Mouse (Mus musculus) kidney, postnatal 14 days (tissue): Measurements from ENCODE around the gene Grn.

ENCODE experiments used
- DNase-seq: peaks from one replicate; pipeline ENCODE4 v3.0.0; 2022; ENCODE audit warnings: mixed read lengths

Gene Grn

DNA sequence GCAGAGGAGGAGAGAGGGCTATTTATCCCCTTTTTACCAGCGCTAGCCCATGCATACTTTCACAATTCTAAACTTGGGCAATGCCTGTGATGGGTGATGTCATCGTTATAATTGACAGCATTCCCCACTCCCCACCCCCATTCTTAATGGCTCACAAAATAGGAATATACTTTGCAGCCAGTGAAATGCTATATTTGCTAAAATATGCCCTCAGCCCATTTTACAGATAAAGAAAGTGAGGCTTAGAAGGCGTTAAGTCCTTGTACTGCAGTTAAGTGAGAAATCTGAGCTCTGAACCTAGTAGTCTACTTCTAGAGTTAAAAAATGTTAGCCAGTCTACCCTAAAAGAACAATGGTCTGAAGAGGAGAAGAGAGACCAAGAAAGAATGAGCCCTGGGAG is 14.2 kb downstream of the Grn start:
- no peak for DNase-seq

DNA sequence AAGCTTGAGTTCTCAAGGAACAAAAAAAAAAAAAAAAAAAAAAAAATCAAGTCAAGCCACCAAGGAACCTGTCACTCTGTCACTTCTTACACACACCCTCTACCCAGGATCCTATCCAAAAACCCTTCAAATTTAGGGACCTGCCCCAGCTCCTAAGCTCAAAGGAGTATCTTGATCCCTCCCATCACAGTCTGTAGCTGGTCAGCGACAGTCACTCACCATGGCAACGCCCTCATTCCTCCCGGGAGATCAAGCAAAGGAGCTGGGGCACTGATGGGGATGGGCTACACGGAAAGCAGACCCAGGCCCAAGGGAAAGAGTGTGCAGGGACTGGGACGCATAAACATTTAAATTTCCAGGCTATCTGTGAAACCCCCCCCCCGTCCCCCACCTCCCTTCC is 14.7 kb downstream of the Grn start:
- DNase-seq: no peak

DNA sequence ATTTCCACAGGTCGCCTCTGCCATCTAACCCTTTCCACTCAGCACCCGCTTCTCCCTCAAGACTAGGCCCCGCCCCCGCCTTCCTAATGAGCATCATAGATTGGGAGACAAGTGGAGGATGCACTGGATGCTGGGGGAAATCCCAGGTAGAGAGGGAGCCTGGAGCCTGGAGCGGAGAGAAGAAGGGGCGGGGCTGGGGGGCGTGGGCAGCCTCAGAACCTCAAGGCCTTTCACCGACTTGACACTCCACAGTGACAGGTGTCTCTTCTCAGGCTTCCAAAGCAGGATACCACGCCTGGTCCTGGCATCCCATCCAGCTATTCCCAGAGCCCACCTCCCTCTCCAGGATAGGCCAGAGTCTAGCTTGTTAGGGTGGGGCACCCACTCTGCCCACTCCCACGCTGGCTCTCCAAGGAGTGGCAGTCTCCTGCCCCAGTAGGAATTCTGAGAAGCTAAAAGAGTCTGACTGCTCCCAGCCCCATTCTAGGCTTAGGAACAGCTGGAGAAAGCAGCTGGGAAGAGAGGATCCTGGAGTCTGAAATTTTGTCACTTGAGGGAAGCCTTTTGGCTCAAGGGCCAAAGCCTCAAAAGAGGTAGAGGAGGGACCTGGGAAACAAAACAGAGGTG is 15.3 kb downstream of the Grn start:
- peak; percentile 44 for DNase-seq

DNA sequence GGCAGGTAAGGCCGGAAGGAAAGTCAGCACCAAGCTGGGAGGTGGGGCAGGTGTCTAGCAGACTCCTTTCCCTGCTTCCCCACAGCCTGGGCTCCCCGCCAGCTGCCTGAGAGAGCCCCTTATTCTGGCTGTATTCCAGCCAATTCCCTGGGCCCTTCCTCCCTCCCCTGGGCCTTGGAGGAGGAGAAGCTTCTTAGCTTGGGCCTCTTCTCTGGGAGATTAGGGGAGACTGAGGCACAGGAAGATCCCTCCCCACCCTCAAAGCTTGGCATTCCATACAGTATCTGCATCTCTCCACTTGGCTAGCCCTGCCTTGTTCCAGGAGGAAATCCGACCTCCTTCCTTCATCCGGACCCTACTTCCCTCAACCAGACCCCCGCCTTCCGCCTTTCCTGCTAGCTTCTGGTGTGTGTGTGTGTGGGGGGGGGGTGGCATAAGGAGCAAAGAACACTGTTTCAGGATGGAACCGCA is 15.8 kb downstream of the Grn start:
- peak; percentile 77 for DNase-seq

DNA sequence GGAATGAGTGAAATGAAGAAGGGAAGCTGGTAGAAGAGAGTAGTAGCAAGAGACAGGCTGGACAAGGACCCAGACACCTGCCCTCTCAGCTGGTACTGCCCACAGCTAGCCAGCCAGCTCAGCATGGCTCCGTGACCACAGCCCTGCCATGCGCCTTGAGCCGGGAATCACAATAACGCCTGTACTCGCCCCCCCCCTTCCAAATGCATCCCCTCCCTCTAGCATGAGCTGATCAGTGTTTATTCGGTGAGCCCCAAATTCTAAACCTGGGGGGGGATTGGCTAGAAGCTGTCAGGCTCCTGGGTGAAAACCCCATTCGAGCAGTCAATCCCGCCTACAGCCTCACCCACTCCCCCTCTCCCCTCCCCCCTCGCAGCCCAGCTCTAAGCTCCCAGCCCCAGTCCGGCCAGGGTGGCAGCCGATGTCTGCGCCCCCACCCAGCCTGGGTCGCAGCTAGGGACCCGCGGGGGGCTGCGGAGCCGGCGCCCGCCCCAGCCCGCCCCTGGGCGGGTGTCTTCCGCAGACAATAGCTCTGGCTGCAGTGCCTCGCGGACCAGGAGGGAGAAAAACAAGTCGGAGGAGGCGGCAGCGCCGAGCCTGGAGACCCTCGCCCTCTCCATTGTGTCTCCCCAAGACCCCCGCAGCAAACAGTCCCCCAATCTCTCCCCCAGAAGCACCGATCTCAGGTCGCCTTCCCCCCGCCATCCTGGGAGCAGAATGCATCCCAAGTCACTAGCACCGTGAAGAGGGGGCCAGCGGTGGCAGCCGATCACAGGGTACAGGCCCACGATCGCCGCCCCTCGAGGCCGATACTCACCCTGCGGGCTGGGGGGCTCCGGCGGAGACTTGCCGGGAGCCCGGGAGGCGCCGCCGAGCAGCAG is 16.7 kb downstream of the Grn start:
- DNase-seq: peak; percentile 50

DNA sequence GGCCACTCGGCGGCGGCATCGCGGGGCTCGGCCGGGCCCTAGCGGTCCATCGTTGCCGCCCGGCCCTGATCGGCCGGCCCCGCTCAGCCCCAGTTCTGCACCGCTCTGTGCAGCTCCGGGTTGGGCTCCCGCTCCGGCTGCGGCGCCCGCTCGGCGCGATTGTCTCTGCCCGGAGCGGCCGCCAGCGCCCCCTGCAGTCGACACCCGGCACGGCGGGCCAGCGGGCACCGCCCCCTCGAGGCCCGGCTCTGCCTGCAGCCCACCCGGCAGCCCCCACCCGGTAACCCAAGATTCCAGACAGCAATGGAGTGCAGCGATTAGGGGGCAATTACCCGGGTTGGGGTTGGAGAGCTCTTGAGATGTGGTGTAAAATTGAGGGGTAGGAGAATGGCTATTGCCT is 17.4 kb downstream of the Grn start, which contains the start of gene Fam171a2:
TSS of gene Fam171a2 (minus strand) at position 186 of the 400 bp plus-strand sequence.
- peak; percentile 84 for DNase-seq

DNA sequence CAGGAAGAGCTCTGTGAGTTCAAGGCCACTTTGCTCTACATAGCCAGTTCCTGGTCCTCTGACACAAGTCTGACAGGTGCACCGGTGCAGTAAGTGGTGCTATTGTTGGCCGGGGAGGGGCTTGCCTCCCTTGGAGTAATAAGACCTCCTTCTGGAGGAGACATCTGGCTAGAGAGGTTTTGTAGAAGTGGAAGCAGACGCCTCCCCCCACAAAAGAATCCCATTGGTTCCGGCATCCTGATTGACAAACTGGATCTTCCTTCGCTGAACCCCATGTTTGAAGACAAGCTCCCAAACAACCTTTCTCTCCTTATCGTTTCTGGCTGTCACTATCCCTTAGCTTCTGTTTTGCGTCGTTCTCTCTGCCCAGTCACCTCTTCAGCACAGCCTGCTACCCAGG is 18.2 kb downstream of the Grn start:
- DNase-seq: no peak

DNA sequence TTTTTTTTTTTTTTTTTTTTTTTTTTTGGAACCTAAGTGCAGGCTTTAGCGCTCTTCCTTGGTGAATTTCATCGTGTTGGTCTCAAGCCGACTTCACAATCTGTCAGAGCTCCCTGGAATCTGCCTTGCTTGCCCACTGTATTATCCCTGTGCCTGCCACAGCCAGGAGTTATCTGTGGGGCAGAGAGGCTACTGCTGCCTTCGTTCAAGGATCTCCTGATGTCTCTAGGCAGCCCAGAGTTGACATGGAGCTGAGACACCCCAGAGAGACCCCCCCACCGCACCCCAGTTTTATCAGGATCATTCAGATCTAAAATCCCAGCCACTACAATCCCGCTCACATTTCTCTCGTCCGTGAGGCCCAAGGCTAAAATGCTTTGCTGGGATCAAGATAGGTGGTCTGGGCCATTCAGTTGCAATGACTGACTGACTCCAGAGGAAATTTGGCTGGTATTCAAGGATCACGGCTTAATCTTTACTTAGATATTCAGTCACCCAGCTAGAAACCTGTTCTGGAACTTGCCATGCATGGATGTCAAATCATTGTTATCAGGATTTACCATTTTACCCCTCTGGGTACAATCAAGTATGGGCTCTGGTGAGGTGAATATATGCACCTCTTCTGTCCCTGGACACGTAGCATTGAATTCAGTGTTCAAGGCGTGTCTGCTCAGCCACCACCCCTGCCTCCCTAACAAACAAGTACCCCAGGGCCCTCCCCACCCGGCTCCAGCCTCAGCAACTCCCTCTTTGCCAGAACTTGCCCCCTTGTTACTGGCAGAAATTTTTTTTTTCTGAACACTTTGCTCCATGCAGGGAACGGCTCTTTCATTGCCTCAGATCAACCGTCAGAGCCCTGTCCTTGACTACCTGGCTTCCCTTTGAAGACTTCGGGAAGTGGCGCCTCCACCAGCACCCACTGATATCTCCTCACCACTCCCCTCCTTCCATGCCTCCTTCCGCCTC is 19.2 kb downstream of the Grn start:
- peak; percentile 64 for DNase-seq

DNA sequence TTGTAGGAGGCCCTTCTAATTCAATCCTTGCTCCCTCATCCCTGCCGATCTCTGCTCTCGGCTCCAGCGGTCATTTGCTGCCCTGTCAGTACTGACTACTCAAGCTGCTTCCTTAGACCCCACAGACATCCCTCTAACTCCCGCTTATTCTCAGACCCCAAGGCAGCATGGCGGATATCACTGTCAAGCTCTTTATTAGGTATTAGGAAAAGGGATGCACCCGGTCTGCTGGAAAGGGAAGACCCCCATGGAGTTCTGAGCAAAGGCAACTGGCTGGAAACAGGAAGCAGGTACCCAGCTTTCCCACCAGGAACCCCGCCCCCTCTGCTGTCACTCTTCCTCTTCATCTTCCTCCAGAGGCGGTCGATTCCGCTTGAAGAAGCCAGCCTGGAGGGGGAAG is 23.0 kb downstream of the Grn start:
- DNase-seq: no peak

DNA sequence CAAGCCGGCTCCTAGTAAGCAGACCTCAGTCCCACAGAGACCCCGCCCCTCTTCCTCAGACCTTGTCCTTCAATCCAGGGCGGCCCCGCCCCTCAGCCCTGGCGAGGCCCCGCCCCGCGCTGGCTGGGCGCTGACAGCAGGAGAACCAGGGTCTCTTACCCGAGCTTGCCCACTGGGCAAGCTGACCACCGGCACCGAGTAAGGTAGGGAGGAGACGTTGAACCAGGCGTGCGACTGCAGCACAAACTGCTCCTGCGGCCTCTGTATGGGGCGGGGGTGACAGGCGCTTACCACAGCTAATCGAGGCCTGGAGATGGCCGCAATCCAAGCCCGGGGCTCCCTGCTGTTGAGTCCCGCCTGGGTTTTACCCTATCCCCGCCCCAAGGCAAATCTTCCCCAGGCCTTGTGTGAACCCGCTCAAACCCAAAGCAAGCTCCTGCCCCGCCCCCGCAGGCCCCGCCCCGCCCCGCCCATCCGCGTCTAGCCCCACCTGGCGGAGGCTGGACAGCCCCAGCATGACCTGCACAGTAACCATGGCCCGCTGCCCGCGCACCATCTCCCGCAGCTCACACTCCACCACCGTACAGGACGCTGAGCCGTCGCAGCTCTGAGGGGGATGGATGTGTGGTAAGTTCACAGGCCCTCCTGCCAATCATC is 25.8 kb downstream of the Grn start:
- DNase-seq: peak; percentile 91

DNA sequence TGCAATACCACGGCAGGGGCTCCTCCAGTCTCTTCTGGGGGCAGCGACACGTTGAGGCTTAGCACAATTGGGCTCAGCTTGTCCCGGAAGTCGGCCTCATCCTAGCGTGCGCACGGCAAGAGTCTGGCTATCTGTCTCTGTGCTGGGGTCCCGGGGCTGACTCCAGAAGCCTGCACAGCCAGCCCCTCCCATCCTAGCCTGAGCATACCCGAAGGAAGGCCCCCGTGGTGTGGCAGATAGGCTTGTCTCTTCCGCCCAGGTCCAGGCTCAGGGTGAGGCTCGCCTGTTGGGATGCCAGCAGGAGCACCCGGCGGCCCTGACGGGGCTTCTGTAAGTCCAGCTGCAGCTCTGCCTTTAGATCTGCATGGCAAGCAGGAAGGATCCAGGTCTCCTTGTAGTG is 30.4 kb downstream of the Grn start:
- DNase-seq: no peak

DNA sequence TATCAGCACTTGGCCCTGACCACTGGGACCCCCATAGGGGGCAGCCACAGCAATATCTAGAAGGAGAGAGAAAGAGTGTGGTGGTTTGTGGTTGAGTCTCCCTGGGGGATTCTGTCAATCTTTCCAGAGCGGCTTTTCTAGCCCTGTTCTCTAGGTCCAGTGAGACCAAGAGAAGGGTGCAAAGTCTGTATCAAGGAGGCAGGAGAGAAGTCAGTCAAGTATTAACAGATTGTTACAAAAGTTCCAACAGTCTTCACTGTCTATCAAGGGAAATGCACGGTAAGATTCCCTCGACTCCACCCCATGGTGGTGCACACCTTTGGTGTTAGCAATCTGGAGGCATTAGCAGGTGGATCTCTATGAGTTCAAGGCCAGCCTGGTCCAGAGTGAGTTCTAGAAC is 31.6 kb downstream of the Grn start:
- peak; percentile 51 for DNase-seq

DNA sequence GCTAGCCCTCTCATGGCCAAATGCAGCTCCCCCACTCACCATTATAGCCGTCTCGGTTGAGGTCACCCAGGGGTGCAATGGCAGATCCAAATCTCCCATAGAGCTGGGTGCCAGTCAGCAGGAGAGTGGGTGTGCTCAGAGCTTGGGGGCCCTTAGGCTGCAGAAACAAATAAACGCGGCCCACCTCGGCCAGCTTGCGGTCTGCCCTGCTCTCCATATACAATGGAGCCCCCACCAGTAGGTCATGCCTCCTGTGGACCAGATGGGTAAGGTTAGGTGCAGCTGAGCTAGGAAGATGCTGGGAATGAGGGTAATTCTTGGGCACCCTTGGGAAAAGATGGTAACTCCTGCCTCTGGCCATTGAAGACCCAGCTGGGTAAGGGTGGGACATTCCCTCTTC is 34.8 kb downstream of the Grn start:
- DNase-seq: no peak

DNA sequence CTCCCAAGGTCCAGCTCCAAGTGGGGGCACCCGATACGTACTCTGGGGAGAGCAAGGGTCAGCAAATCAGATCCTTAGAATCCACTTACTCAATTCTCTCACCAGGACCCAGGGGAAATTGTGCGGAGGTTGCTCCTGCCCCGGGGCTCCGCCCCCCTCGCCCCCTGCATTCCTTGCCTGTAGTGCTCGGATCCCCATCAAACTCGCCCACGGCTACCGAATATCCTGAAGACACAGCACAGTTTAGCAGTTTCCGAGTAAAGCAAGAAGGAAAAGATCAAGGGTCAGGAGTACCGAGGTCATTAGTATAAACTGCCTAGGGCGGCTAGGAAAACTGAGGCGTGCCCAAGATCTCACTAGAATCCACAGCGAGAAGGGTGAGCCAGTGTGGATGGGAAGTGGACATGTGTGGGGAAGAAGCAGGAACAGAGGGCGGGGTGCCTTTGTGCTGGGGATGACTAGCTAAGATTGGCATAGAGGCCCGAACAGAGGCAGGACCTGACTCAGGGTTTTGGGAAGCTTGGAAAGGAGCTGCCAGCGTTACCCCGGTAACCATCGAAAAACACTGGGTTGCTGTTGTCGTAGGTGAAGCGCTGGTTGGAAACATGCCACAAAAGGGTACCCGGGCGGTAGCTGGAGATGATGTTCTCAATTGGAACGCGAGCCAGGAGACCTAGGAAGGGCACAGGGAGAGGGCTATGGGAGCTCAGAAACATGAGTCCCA is 35.8 kb downstream of the Grn start:
- DNase-seq: peak; percentile 62

DNA sequence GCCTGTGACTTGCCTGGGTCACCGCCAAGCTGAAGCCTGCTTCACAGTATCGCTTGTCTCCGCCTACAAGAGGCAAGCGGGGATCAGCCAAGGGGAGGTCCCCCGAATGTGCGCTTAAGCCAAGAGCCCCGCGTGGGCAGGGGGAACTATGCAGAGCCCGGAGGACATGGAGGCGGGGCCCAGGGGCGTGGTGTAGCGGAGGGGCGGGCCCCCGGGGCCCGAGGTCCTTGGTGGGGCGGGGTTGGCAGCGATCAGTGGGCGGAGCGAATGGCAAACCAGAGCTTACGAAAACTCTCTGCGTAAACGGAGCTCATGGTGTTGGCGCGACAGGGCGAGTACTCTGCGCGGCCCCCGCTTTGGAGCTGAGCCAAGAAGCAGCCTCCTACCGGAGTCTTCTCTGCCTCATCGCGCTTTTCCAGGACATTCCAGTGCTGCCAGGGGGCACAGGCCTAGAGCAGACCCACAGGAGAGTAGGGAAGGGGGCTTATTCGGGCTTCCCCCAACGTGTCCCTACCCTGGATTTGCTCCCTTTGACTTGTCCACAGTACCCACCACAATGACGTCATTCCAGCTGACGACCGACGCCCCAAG is 37.0 kb downstream of the Grn start:
- peak; percentile 98 for DNase-seq

DNA sequence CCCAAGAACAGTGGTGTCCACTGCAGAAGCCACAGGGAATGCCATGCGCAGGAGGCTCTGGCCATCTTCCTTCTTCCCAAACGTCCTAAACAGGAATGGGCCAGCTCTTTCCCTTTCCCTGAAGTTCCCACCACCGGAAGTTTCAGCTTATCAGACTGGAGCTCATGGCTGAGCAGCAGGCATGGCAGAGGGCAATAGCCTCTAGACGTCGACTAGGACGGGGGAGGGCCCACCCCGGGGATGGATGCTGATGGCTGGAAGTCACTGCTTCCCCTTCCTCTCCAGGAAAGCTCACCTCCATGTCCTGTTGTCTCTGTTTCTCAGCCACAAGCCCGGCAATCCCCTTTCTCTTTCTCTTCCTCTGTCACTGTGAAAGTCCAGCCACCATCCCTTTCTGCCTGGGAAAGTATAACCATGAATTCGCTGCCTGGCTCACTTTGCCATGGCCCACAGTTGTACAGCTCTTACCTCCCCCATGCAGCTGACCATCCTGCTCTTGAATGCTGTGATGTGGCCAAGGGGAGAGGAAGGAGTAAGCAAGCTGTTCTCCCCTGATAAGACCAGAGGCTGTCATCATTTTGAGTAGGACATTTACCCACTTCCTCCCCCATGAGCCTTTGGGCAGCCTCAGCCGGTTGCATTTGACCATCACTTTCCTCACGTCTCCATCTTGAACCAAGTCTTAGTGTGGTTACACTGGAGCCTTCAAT is 39.7 kb downstream of the Grn start, which contains the start of gene Itga2b:
TSS of gene Itga2b (minus strand) at position 475 of the 710 bp plus-strand sequence.
- DNase-seq: no peak

DNA sequence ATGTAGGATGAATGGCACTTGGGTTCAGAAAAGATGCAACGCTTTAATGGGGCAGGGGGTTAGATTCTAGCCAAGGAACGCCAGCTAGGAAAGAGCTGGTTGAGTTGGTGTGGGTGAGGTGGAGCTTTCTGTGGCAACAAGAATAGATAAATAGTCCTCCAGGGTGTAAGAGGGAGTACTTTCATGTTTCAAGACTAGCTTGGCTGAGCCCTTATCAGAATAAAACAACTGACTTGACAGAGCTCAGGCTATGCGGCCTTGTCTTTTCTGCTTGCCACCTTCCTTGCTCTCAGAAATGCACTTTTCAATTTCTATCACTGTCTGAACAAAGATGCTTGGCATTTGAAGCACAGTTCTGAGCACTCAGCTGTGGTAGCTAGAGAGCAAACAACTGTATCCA is 44.9 kb downstream of the Grn start:
- no peak for DNase-seq

DNA sequence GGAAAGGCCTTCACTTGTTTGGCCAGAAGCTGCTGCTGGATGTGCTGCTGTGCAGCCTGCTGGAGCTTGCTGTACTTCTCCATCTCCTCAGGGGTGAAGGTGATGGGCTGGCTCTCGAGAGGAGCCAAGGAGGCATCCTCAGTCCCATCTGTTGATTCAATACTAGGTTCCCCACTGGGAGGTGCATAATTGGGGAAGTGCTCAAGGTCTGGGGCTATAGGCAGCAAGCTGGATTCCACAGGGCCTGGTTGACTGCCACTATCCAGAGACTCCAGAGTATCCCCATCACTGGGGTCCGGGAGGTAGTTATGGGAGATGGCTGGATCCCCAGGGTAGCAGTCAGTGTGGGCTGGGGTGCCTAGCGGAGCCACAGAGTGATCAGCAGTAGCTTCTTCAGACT is 48.6 kb downstream of the Grn start:
- DNase-seq: no peak

DNA sequence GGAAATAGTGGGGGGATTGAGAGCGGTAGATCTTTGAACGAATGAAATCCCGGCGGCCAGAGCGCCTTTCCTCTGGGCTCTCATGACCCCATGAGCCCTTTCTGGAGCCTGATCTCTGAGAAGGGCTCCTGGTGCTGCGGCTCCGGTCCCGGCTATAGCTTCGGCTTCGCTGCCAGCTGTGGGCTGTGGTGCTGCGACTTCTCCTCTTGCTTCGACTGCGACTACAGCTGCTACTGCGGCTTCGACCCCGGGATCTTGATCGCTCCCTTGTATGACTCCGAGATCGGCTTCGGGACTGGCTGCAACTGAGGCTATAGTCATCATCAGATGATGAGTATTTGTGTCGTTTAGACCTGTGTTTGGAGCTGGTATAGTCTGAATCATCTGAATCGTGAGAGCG is 49.5 kb downstream of the Grn start:
- no peak for DNase-seq

DNA sequence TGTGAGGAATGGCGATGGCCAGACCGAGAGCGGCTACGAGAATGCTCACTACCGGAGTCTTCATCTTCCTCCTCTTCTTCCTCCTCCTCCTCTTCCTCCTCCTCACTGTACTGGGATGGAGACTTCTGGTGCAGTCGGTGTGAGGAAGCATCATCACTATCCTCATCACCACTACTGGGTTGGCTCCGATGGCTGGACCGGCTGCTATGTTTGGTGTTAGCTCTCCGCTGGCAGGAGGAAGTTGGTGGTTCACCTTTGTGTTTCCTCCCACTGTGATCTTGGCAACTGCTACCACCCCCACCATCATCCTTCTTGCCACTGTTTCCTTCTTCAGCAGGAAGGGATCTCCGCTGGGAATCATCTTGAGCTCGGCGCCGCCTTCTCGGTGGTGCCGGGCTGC is 50.0 kb downstream of the Grn start:
- DNase-seq: no peak

DNA sequence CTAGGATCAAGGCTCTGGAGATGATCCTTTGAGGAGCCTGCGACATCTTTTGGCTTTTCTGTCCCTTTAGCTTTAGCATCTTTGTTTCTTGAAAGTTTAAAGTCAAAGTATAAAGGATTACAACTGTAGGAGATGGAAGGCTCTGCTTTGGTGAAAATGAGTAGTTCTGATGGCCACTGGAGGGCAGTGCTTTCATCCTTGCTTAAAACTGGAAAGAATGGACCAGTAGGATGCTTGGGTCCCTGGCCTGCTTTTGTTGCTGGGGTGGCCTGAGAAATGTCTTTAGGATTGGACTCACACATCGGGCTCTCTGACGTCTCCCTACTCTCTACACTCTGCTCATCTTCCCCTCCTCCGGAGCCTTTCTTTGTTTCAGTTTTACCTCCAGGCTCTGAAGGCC is 50.8 kb downstream of the Grn start:
- no peak for DNase-seq
